Mouse (Mus musculus) splenic B cell, adult 2 months (primary cell): Measurements from ENCODE around the gene Trim71.

Experiments
- DNase-seq: peaks from one replicate; pipeline ENCODE4 v3.0.0-alpha.2; 2011; ENCODE audit warnings: low read depth, low spot score
- H3K27me3 ChIP-seq: 2 replicates; pipeline ENCODE4 v1.6.1; 2012; ENCODE audit warnings: mild to moderate bottlenecking, low read length, moderate library complexity, mixed read lengths; ENCODE audit not compliant: control insufficient read depth, poor library complexity, insufficient read depth, severe bottlenecking
- H3K36me3 ChIP-seq: 2 replicates; pipeline ENCODE4 v1.6.1; 2012; ENCODE audit warnings: mild to moderate bottlenecking, low read length, moderate library complexity, mixed read lengths; ENCODE audit not compliant: control insufficient read depth, poor library complexity, insufficient read depth, severe bottlenecking

The Trim71 gene

GRCm38 (mm10) chr9:114562919-114563751 lies 1.0 kb downstream of the Trim71 start:
- no peak for DNase-seq
- Histone ChIP-seq H3K36me3 (no peaks in the 10 kb centered on the region), H3K27me3 (no peaks in the 10 kb centered on the region; the same call in 1 of the 2 replicates)

DNA sequence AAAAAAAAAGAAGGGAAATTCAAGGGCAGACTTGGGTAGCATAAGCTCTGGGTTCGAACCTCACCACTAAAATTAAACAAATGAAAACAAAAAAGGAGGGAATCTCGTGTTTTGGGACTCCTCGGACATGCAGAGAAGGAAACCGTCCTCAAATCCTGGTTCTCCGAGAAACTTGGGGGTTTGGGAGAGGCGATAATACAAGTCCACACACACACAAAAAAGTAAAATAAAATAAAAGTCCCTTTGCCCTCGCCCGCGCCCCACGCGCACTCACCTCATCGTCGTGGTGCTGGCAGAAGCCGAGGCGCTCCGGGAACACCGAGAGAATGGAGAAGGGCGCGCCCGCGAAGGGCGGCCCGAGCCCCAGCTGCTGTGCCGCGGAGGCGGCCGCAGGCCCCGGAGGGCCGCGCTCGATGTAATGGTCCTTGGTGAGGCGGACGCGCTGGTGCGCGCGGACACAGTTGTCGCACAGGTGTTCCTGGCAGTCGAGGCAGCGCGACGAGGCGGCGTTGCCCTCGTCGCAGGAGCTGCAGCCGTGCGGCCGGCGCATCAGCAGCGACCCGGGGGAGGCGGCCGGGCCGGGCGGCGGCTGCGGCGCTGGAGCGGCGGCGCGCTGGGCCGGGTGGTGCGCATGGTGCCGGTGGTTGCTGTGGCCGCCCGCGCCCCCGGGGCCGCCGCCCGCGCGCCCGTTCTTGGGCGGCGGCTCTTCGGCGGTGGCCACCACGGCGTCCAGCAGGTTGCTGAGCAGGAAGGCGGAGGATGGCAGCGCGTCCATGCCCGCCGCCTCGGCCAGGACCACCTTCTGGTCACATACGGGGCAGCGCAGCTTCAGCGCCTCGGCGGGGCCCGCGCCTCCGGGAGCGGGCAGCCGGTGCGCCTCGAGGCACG lies 1.9 kb downstream of the Trim71 start:
- DNase-seq, result no peak
- no peaks in the 10 kb centered on the region for H3K36me3 ChIP-seq
- no peaks in the 10 kb centered on the region; the same call in 1 of the 2 replicates for H3K27me3 ChIP-seq

DNA sequence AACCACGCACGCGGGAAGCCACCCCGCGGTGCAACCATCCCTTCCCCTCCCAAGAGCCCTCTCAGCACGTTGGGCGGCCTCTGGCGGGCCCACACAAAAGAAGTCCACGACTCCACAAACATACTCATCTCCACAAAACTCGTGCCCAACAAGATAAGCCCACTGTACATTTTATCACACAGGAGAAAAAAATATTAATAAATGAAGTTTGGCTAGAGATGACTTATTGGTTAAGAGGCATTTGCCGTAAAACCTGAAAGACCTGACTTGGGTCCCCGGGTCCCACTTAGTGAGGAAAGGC lies 2.5 kb downstream of the Trim71 start:
- H3K36me3 ChIP-seq, result no peaks in the 10 kb centered on the region
- H3K27me3 ChIP-seq, result no peaks in the 10 kb centered on the region; the same call in 1 of the 2 replicates
- no peak for DNase-seq

- Histone ChIP-seq H3K36me3 (no peaks in the 10 kb centered on the region), H3K27me3 (no peaks in the 10 kb centered on the region; the same call in 1 of the 2 replicates)
- no peak for DNase-seq
Observed at GRCm38 (mm10) chr9:114560771-114561670, 3.1 kb downstream of the Trim71 start.

GRCm38 (mm10) chr9:114560141-114560540 lies 4.0 kb downstream of the Trim71 start:
- no peaks in the 10 kb centered on the region; the same call in 1 of the 2 replicates for H3K27me3 ChIP-seq
- no peak for DNase-seq

DNA sequence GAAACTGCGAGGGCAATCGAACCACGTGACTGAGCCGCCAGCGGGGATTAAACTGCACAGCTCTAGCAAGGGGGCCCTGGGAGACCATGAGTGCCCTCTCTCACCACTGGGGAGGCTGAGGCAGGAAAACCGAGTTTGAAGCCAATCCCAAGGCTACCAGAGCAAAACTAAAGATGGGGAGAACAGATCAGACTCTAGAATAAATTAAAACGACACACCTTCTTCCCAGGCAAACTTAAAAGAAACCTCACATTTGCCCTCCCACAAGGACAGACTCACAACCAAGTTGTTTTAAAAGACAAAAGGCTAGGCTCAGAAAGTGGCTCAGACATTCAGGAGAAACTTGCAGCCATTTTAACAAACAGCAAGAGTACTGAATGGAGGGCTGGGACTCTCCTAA lies 7.1 kb downstream of the Trim71 start:
- Histone ChIP-seq H3K36me3 (no peaks in the 10 kb centered on the region), H3K27me3 (no peaks in the 10 kb centered on the region)
- no peak for DNase-seq

More at GRCm38 (mm10) chr9:114560141-114560540, 4.0 kb downstream of the Trim71 start:
- no peaks in the 10 kb centered on the region for H3K36me3 ChIP-seq

- DNase-seq, result no peak
- Histone ChIP-seq H3K36me3 (no peaks in the 10 kb centered on the region), H3K27me3 (no peaks in the 10 kb centered on the region)
Observed at GRCm38 (mm10) chr9:114556276-114556855, 7.8 kb downstream of the Trim71 start.

GRCm38 (mm10) chr9:114554355-114554979 lies 9.7 kb downstream of the Trim71 start:
- Histone ChIP-seq H3K36me3 (no peaks in the 10 kb centered on the region), H3K27me3 (no peaks in the 10 kb centered on the region)
- no peak for DNase-seq

- Histone ChIP-seq H3K27me3 (no peaks in the 10 kb centered on the region), H3K36me3 (no peaks in the 10 kb centered on the region)
- no peak for DNase-seq
Observed at GRCm38 (mm10) chr9:114553828-114554227, 10.3 kb downstream of the Trim71 start.

DNA sequence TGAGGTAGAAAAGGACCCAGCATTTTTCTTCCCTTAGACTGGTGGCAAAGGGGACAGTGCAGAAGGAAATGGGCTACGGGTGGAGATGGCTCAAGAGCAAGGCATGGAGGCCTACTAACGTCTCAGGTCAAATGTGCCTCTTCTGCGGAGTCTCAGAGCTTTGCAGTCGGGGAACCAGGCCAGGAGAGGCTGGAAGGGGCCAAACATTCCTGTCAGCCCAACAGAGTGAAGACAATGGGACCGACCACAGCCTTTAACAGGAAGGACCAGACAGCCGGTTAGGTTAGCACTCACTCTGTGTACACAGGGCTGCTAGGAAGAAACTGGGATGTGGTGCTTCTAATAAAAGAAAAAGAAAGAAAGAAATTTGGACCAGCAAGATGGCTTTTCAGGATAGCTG lies 14.1 kb downstream of the Trim71 start:
- Histone ChIP-seq H3K27me3 (no peaks in the 10 kb centered on the region), H3K36me3 (no peaks in the 10 kb centered on the region)
- no peak for DNase-seq

DNA sequence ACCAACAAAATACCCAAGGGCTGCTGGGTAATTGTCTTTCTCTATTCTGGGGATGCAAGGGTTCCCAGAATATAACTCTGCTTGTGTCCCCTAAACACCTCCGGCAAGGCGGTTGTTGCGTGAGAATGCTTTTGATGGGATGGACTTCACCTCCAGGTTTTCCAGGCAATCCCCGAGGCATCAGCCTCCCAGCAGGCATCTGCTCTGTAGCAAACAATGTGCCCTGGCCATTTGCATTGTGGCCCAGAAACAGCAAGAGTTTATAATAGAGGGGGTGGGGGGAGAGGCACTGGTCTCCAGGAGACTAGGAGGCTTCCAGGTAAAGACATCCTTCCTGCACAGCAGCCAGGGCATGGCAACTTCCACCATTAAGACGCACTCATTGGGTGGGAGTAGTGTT lies 15.1 kb downstream of the Trim71 start:
- Histone ChIP-seq H3K36me3 (no peaks in the 10 kb centered on the region), H3K27me3 (no peaks in the 10 kb centered on the region)
- DNase-seq, result no peak

DNA sequence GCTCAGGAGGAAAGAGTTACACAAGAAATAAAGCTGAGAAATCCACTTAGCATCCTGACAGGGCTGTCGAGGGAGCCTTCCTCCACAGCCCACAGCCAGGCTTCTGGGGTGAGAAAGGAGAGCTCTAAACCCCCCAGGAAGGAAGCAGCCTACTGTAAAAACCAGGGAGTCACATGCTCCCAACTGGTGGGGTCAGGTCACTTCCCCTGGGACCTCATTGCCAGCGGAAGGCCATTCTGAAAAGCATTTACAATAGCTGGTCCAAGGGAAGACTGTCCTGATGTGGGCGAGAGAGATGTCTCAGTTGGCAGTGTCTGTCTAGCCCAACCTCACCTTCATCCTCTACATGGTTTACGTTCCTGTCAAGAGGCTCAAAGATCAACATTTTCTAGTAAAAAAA lies 15.7 kb downstream of the Trim71 start:
- no peak for DNase-seq
- no peaks in the 10 kb centered on the region for H3K27me3 ChIP-seq
- no peaks in the 10 kb centered on the region for H3K36me3 ChIP-seq

- Histone ChIP-seq H3K27me3 (no peaks in the 10 kb centered on the region), H3K36me3 (no peaks in the 10 kb centered on the region)
- no peak for DNase-seq
Observed at GRCm38 (mm10) chr9:114547643-114548077, 16.5 kb downstream of the Trim71 start.

DNA sequence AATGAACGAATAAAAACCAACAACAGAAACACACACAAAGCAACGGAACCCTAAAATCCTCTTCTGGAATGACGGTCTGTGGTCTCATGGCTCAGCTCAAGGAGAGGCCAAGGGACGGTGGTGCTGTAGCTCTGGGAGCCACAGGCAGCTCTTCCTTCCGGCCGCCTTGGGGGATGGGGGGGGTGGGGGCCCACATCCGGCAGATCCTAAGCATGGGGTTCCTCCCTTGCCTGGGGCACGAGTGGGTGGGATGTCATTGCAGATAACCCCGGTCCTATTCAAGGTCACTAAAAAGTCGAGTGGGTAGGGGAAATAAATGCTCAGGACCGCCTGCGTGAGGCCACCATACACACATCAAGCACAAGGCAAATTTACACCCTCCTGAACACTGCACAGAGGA lies 17.4 kb downstream of the Trim71 start:
- Histone ChIP-seq H3K36me3 (no peaks in the 10 kb centered on the region), H3K27me3 (no peaks in the 10 kb centered on the region)
- DNase-seq, result no peak
